Mouse (Mus musculus): ENCODE measurements at regions not wholly inside any gene's neighbourhood (a gene's known extent, or its start where the extent isn't known, plus 50 kb on each side); places are given as distances from the start of the nearest gene placed in this dataset.

- no peak for DNase-seq (ENCODE audit: low spot score)
Measured at GRCm38 (mm10) chr8:50387189-50387588, 1543.4 kb upstream of the Tenm3 start.

- no peak for DNase-seq (ENCODE audit: low spot score)
Measured at GRCm38 (mm10) chr8:50383697-50384096, 1539.9 kb upstream of the Tenm3 start.

- DNase-seq (ENCODE audit: low spot score): no peak
Measured at GRCm38 (mm10) chr8:50379745-50380144, 1536.0 kb upstream of the Tenm3 start.

GRCm38 (mm10) chr8:50373790-50374189 lies 1530.0 kb upstream of the Tenm3 start:
- no peak for DNase-seq (ENCODE audit: low spot score)

- DNase-seq (ENCODE audit: low spot score): no peak
Measured at GRCm38 (mm10) chr8:50326485-50326884, 1482.7 kb upstream of the Tenm3 start.

GRCm38 (mm10) chr8:50321356-50321963 lies 1477.7 kb upstream of the Tenm3 start:
- DNase-seq (ENCODE audit: low spot score): no peak

- DNase-seq (ENCODE audit: low spot score): no peak
Measured at GRCm38 (mm10) chr8:50316641-50317040, 1472.9 kb upstream of the Tenm3 start.

- no peak for DNase-seq (ENCODE audit: low spot score)
Measured at GRCm38 (mm10) chr8:50310308-50310707, 1466.6 kb upstream of the Tenm3 start.

GRCm38 (mm10) chr8:50300316-50300715 lies 1456.6 kb upstream of the Tenm3 start:
- no peak for DNase-seq (ENCODE audit: low spot score)

GRCm38 (mm10) chr8:50293501-50293900 lies 1449.8 kb upstream of the Tenm3 start:
- peak; percentile 53 for DNase-seq (ENCODE audit: low spot score)

- peak; percentile 58 for DNase-seq (ENCODE audit: low spot score)
Measured at GRCm38 (mm10) chr8:50292158-50292557, 1448.4 kb upstream of the Tenm3 start.

- DNase-seq (ENCODE audit: low spot score): no peak
Measured at GRCm38 (mm10) chr8:50276346-50276745, 1432.6 kb upstream of the Tenm3 start.

GRCm38 (mm10) chr8:50264757-50265156 lies 1421.0 kb upstream of the Tenm3 start:
- no peak for DNase-seq (ENCODE audit: low spot score)

Measured in urinary bladder, postnatal 14 days (tissue).